Mouse (Mus musculus) olfactory bulb, adult 2 months (tissue): ENCODE results near the gene Tapt1. TPM values are rescaled to one million over a fixed set of nuclear protein-coding genes. Genes with fewer than 3 reads are reported as not detected.

Experiments
- H3K27ac ChIP-seq: fragments of 200-500 bp; 2 replicates; pipeline ENCODE4 v1.5.1; 2012; ENCODE audit warnings: low read depth, low read length; ENCODE audit not compliant: insufficient read depth
- H3K4me1 ChIP-seq: fragments of 200-500 bp; 2 replicates; pipeline ENCODE4 v1.6.1; 2012; ENCODE audit warnings: low read length; ENCODE audit not compliant: control insufficient read depth, insufficient read depth
- H3K4me3 ChIP-seq: fragments of 200-500 bp; 2 replicates; pipeline ENCODE4 v1.5.1; 2012; ENCODE audit warnings: mild to moderate bottlenecking, low read depth, low read length, moderate library complexity; ENCODE audit not compliant: insufficient read depth
- CTCF ChIP-seq: fragments of 200-500 bp; IDR thresholded peaks from 2 replicates; pipeline ENCODE4 v1.5.1; 2012; ENCODE audit warnings: low read depth, mild to moderate bottlenecking, low read length, moderate library complexity; ENCODE audit not compliant: insufficient read depth
- POLR2A ChIP-seq: fragments of 200-500 bp; IDR thresholded peaks from 2 replicates; pipeline ENCODE4 v1.6.1; 2012; ENCODE audit warnings: mild to moderate bottlenecking, low read depth, low read length, moderate library complexity; ENCODE audit not compliant: insufficient read depth
- WGBS: fragments of 180-500 bp; shearing (Covaris S2); methylation state at CpG from one replicate; pipeline ENCODE4 v1.1.7; 2018; 5-methylcytosine and 5-hydroxymethylcytosine counted together
- polyA plus RNA-seq: library from polyadenylated mRNA; stranded (reverse); fragments of >200 nt; gene quantifications from 2 replicates; pipeline ENCODE4 v1.2.4, GENCODE M21; 2012; ENCODE audit warnings: low replicate concordance; ENCODE audit not compliant: missing spikeins, insufficient read depth, insufficient read length

Tapt1 gene
- polyA plus RNA-seq, 1 experiment, result not detected

DNA sequence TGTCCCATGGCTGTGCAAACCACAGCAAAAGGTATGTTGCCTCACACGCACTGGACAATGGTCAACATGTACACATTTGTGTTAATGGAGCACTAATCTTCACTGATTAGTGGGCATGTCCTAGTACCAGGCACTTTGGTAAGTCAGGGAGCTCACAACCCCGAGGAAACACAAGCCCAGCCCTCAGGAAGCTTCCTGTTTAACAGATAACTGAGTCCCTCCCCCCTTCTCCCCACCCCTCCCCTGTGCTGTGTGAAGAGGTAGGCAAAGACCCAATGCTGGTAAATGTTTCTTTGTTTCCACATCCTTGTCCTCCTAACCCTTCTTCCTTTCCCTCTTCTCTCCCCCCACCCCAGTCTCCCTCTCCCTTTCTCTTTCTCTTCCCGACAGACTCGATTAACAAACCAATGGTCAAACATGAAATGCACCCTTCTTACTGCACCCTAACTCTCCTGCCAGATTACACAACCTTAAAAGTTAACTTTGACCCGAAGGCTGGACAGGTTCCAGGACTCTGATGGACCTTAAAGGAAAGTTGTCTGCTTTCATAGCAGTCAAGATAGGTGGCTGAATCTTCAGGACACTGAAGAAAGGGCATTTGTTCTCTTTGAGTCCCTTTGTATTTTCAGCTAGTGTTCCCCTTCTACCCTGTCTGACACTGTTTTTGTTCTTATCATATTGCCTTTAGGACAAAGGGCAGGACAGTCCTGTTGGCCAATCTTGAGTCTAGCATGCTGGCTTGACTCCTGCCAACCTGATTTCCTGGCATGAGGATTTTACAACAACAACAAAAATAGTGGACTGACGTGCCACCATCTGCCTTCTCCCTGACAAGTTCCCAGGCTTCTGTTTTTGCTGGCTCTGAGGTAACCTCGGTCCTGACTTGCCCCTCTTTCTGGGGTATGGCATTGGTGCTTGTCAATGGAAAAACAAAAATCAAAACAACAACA, 13.0 kb upstream of the Tapt1 start:
- Histone ChIP-seq H3K4me1 (no peaks in the 10 kb centered on the region), H3K27ac (no peak overlapping the region), H3K4me3 (no peak overlapping the region)
- 69% methylated on average over 7 of the region's 7 CpGs for WGBS
- TF ChIP-seq CTCF (no peak), POLR2A (no peak)

DNA sequence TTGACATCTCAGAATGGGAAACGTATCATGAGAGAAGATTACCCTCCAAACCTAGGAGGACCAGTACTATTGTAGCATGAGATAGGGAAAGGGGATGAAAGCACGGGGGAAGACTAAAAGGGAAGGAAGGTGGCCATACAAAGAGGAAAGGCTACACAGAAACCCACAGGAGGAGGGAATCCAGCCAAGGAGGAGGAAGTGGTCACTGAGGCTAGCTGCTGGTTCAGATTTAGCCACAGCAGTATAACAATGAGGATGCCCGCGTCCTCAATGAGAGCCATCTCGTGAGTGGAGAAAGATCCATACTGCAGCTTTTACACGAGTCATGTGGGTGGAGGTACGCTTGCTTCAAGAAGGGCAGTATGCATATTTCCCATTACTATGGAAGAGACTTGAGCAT, 11.8 kb upstream of the Tapt1 start:
- TF ChIP-seq POLR2A, result no peak
- WGBS, result 91% methylated on average over 7 of the region's 7 CpGs
- H3K27ac ChIP-seq, result no peak overlapping the region
- H3K4me3 ChIP-seq, result no peak overlapping the region
- H3K4me1 ChIP-seq, result no peaks in the 10 kb centered on the region

GRCm38 (mm10) chr5:44234606-44235005, 8.2 kb upstream of the Tapt1 start:
- WGBS, result 75% methylated on average over 7 of the region's 7 CpGs
- no peak overlapping the region for H3K27ac ChIP-seq
- TF ChIP-seq CTCF (no peak), POLR2A (no peak)

DNA sequence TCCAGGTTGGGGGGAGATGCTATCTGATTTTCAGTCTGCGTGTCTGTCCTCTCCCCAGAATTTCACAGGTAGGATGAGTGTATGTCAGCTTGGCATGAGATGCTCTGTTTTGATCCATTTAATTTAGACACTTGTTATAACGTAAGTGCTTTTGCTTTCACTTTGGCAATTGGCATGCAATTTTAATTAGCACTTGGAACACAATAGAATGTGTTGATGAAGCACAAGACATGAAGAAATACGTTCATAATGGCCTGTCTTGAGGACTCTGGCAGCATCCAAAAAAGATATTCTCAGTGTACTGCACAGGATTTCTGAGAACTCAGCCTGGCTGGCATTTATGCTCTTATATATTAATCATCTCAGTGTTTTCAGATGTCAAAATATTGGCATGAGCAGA, 7.5 kb upstream of the Tapt1 start:
- H3K4me1 ChIP-seq, result 0 out of 2 replicates have a peak, but pooled peaks cover under 1% of the 10 kb centered on the region
- TF ChIP-seq POLR2A (no peak), CTCF (no peak)
- 55% methylated on average over 3 of the region's 3 CpGs for WGBS
- no peak overlapping the region for H3K4me3 ChIP-seq
- no peak overlapping the region for H3K27ac ChIP-seq

More at GRCm38 (mm10) chr5:44234606-44235005, 8.2 kb upstream of the Tapt1 start:
- no peak overlapping the region for H3K4me3 ChIP-seq
- H3K4me1 ChIP-seq, result no peaks in the 10 kb centered on the region

DNA sequence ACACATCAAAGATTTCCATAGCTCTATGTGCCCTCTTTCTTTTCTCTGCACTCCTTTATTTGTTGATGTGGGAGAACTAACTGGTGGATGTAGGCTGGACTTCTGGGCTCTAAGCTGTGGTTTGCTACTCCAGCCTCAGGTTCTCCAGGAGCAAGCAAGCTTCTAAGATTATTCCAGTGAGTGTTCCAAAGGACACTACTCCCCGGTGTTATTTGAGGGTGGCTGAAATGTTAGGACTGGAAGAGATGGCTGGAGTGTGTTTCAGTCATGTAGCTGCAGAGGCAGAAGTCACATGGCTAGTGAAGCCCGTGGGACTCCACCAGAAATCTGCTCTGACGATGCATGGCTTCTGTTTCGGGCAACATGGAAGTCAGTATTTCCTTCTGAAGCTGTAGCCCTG, 2.3 kb upstream of the Tapt1 start:
- no peak overlapping the region for H3K27ac ChIP-seq
- peaks cover 6% of the 10 kb centered on the region; the same call in 1 of the 2 replicates for H3K4me1 ChIP-seq
- no peak for TF ChIP-seq POLR2A
- TF ChIP-seq CTCF, result no peak
- H3K4me3 ChIP-seq, result no peak overlapping the region
- WGBS, result 90% methylated on average over 4 of the region's 4 CpGs

DNA sequence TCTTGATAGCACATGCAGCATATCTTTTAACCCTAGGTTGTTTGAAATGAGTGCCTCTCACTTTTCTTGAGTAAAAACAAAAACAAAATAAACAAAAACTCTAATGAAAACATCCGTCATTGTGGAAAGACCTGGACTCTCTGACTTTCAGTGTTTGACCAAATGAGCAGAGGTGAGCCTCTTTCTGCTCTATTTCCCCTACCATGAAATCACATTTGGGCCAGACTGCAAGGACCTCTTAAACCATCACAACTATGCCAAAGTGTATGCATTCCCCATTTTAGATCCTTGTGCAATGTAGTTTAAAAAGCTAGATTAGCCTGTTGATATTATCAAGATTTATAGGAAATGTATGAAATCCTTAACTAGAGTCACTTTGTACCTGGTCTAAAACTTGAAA, 1.9 kb upstream of the Tapt1 start:
- peaks cover 9% of the 10 kb centered on the region; the same call in 1 of the 2 replicates for H3K4me1 ChIP-seq
- H3K27ac ChIP-seq, result no peak overlapping the region
- 67% methylated on average over 1 of the region's 1 CpGs for WGBS
- TF ChIP-seq CTCF, result no peak
- TF ChIP-seq POLR2A, result no peak
- no peak overlapping the region for H3K4me3 ChIP-seq

- 0 out of 2 replicates have a peak overlapping the region, but pooled peaks have one; percentile 49 for H3K27ac ChIP-seq
- 12% methylated on average over 6 of the region's 6 CpGs for WGBS
- no peak for TF ChIP-seq CTCF
- TF ChIP-seq POLR2A, result no peak
- peak overlapping the region; percentile 99 for H3K4me3 ChIP-seq
- H3K4me1 ChIP-seq, result peaks cover 9% of the 10 kb centered on the region; the same call in 1 of the 2 replicates
Measured at GRCm38 (mm10) chr5:44227462-44227840, 1.0 kb upstream of the Tapt1 start.

DNA sequence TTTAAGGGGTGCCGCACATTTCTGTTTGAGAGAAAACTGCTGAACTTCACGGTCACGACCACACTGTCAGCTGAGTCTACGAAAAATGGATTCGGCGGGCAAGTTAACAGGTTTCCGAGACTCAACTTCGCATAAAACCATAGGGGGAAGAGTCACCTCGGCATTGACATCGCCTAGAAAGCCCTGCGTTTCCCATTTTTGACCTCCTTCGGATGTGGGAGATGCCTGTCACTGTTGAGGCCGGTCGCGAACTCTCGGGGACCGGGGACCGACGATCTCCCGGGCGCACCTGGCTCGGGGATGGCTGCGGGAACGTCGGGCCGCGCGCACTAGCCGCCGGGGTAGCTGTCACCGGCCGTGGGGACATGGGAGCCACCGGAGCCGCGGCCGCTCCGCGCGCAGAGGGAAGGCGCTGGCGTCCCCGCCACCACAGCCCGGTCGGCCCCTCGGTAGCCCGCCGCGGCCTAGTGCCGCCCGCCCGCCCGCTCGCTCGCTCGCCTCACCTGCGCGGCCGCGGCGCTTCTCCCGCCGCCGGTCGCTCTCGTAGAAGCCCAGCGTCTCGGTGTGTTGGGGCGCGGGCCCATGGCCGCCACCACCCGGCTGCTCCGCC, 410 bp downstream of the Tapt1 start:
- H3K4me3 ChIP-seq, result peak overlapping the region; percentile 99
- H3K4me1 ChIP-seq, result peaks cover 11% of the 10 kb centered on the region; the same call in 1 of the 2 replicates
- peak overlapping the region; percentile 92 for H3K27ac ChIP-seq
- WGBS, result under 1% methylated on average over 71 of the region's 72 CpGs
- TF ChIP-seq POLR2A (no peak), CTCF (no peak)
